Mouse (Mus musculus) monocyte, adult 2 months (primary cell): ENCODE data around the gene Cep126.

Experiments
- DNase-seq, 2 experiments: peaks; one replicate each; pipeline ENCODE4 v3.0.0; 2022; ENCODE audit warnings: low spot score in 2 of 2, low read depth in 1 of 2

Gene Cep126

DNA sequence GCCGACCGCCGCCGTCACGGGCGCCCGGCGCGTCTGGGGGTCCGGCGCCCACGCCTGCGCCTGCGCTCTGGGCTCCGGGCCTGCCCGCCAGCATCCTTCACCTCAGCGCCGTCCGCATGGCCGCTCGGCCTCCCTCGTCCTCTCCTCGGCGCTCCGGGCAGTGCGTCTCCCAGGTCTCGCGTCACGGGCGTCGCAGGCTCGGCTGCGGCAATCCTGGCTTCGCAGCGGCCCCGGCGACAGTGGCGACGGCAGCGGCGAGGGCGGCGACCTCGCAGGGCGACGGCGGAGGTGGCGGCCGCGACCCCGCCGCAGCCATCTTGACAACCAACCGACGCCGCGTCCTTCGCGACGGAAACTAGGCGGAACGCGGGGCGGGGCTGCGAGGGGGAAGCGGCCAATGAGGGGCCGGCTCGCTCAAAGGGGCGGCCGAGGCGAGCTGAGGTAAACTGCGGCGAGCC is at the start of gene Cep126:
Cep126 (minus strand) TSS at position 178 of the 458 bp plus-strand sequence.
- DNase-seq, result no peak

DNA sequence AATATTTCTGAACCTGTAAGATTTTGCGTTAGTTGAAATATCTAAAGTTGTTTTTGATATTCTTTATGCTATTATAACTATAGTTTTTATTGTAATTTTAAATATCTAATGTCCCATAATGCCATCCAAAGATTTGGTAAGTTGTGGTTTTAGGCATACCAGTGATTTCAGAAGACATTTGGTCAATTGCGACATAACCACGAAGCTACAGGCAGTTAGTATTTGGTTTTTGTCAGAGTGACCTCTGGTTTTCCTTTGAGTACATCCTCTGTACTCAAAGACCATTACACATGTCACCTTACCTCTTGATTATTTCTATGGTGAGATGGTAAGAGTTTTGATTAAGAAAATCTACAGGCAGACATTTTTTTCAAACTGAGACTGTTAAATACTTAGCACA is 45.5 kb upstream of the Cep126 start:
- no peak for DNase-seq

DNA sequence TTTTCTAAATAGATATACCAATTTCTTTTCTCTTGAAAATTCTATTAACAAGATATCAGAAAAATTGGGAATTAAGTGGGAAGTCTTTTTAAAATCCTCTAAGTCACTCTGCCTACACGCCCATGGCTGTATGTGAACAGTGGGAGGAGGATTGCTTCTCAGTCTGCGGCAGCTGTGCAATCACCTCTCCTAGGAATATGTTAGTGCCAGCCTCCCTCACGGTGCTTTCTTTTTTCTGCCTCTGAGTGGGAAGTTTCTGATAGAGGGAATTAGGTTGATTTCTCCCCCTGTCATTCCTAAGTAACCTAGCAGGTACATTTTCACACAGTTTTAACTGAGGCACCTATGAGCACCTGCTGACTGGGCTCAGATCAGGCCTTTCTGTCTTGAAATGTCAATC is 43.0 kb upstream of the Cep126 start:
- DNase-seq, result no peak

DNA sequence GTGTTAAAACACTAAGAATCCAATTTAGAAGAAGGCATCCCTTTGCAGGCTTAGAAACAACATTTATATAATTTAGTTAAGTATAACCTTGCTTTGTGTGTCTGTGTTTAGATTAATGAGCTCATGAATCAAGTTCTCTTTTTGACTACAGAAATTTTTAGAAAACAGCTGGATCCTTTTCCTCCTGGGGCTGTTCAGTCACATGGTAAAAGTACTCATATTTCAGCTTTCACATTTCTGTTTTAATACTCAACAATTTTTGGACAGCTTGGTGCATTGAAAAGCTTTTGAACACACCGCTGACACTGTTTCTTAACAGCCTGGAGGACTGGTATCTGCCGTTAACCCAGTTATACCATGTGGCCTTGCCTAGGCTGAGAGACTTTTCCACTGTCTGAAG is 22.9 kb upstream of the Cep126 start:
- DNase-seq, result no peak

DNA sequence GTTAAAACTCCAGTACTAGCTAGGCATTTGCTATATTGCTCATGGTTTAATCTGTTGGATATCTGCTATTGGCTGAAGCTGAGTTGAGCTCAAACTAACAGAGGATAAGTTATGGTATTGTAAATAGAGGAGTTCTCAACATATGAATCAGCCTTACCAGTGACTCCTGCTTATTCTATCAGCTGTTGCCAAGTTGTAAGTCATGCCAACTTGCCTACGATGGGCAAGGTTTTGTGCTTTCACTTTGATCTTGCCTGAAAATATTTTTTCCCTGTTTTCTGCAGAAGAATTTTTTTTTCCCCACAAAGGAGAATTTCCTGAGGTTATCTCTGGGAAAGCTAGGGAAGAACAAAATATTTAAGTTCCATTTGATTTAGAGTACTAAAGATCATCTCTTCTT is 5.4 kb upstream of the Cep126 start:
- DNase-seq, result no peak

DNA sequence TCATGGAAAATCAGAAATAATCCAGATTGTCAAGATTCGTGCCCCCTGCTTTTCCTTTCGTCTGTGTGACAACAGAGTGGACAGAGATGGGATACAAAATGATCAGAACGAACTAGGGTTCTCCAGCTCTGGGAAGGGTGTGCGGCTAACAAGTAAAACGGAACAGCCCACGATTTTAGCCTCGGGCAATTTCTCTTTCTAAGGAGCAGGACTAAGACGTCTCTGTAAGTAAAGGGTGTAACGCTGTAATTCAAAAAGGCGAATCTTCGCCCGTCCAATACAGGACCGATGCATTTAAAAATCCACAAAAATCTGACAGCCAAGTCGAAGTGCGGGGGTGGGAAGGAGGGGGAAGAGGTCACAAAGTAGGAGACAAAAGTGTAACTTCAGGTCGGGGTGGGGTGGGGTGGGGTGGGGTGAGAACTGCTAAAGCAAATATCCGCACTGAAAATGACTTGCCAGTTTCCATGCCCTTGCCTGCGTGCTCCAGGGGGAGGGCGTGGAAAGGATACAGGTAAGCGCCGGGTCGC is 443 bp downstream of the Cep126 start:
- DNase-seq, result no peak

DNA sequence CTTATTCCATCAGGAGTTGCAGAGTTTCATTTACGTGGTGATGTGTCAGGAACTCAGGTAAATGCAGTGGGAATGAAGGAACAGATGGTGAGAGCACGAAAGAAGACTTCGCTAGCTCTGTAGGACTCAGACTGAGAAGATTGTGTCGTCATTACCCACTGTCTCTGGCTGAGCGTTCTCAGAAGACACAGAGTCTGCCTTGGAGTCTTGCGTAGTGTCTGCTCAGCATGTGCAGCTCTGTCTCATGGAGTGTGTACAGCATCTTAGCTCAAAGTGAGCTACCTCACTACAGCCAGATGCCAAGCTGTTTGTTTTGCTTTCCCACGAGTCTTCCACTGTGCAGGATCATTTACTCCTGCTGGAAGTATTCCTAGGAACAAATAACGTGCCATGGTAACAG is 10.6 kb downstream of the Cep126 start:
- no peak for DNase-seq

DNA sequence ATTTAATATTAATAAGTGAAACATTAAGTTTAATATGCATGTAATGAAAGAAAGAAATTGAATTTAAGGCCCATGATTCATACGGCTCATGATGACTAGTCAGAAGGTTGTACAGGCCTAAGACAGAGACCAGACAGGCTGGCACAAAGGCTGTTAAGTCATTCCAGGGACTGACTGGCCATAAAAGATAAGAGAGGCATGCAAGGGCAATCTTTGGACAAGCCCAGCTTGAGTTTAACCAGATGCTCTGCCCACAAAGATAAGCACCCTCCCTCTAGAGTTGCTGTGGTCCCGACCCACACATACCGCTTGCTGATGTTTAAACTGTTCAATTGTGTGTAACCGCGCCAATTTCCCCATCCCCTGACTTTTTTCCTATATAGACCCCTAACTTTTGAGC is 19.6 kb downstream of the Cep126 start:
- DNase-seq, result no peak

DNA sequence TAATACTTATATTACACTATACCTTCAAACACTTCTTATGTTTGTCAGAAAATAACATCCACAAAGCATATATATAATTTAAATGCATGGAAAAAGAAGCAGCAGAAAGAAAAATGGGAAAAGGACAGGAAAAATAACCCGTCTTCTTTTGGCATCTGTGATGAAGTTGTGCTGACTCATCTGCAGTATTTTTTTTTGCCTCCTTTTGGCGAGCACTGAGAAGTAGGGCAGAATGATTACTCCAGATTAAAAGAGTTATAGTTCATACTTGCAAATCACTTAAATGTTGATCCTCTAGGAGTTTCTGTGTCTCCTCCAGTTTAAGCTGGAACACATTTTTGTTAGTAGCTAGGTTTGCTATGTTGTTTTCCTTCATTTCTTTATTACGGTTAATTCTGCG is 31.0 kb downstream of the Cep126 start:
- no peak for DNase-seq

DNA sequence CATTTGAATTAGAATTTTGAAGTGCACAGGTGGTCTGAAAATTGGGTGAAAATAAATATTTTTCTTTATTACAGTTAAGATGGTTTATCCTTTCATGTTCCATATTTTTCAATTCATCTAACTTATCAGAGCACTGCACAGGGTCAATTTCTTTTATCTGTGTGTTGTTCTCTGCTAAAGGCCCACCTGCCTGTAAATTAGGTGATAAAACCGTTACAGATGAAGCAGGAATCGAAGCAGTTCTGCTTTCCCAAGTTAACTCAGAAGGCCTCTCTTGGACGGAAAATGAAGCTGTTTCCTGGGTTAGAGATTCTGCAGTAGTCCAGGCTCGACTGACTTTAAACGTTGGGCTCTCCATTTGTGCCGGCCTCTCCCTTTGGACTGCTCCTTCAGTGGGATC is 33.1 kb downstream of the Cep126 start:
- no peak for DNase-seq

DNA sequence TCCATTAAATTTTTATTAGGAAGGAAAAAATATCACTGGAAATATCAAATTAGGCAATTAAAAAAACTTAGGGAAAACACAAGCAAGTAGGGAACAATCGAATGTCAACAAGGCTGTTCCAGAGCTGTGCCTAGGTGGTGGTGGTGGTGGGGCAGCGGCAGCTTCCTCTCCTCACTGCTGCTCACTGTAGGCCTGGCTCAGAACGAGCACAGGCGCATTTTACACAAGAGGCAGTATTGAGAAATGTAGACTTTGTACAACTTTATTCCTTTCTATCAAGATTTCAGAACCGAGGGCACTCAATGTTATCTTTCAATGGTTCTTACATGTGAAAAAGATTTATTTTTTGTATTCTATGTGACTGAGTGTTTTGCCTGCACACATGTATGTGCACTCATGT is 55.2 kb downstream of the Cep126 start:
- no peak for DNase-seq

DNA sequence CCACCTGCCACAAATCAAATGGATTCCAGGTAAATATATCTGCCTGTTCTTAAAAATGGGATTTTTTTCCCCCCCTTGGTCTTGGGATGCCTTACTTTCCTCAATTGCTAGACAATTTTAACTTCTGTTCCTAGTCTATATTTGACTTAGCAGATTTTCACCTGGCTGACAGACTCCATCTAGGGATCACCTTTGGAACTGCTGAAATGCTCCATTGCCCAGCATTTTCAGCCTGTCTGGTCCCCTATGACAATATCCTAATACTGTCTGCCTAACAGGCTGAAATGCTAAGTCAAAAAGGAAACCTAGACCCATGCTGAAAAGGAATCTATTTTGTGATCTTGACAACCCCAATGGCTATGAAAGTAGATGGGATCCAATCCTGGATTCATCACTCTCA is 59.7 kb downstream of the Cep126 start:
- DNase-seq, result no peak

DNA sequence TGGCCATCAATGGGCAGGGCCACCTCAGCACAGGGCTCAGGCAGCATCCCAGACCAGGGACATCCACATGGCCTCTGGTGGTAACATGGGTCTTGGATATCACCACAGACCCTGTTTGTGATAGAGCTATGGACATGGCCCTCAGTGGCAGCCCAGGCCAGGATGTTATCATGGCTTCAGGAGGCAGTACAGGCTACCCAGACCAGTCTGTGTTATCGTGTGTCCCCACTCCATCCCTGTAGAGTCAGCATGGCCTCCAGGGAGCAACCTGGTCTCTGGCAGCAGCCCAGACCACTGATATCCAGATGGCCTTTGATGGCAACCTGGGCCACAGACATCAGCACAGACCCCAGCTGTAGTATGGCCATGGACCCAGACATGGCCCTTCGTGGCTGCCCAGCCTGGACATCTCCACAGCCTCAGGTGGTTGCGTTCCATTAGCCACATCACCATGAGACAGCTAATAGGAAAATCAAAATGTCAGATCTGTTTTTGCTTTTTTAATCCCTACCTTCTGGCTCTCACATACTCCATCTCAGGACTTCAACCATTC is 60.8 kb downstream of the Cep126 start:
- DNase-seq, result no peak

DNA sequence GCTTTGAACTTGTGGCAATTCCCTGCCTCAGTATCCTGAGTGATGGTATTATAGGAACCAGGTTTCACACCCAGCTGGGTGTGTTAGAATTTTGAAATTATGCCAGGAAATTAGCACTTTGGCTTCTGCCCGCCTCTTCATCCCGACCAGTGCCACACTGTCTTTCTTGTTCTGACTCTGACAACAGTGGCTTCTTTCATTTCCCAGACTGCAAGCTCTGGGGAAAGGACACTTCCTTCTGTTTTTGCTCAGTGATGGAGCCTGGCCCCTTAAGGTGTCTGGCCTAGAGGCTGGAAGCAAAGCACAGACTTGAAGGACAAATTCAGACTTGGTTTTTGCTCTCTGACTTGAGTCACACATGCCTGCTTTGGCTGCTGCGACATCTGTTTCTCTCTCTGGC is 74.5 kb downstream of the Cep126 start:
- no peak for DNase-seq

DNA sequence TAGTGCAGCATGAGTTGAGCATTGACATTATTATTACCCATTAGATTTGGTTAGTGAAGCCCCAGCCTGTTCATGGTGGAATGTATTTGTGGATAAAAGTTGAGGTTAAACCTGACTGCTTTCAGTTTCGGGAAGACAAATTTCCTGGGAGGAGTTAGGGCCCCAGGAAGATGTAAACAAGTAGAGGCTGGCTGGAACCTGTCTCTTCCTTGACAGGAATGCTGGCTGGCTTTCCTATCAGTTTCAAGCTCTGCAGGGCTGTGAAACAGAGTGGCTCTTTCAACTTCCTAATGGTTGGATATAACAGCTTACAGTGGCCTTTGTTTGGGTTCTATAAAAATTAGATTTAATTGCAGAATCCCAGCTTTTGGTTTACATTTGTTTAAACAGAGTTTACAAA is 79.3 kb downstream of the Cep126 start:
- DNase-seq, result no peak

DNA sequence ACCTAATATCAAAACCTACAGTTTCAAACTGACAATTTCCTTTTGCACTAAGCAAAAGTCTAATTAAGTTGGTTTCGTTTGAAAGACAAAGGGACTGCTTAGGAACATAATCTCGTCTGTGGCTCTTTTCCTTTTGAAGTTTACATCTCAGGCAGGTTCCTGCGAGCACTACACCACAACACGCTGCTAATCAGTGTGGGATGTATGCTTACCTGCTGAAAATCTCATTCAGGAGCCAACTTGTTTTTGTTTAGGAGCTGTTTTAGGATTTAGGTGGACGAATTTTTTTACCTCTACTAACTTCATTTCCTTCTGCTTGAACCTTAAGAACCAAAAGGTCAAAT is 91.1 kb downstream of the Cep126 start:
- DNase-seq, result no peak

DNA sequence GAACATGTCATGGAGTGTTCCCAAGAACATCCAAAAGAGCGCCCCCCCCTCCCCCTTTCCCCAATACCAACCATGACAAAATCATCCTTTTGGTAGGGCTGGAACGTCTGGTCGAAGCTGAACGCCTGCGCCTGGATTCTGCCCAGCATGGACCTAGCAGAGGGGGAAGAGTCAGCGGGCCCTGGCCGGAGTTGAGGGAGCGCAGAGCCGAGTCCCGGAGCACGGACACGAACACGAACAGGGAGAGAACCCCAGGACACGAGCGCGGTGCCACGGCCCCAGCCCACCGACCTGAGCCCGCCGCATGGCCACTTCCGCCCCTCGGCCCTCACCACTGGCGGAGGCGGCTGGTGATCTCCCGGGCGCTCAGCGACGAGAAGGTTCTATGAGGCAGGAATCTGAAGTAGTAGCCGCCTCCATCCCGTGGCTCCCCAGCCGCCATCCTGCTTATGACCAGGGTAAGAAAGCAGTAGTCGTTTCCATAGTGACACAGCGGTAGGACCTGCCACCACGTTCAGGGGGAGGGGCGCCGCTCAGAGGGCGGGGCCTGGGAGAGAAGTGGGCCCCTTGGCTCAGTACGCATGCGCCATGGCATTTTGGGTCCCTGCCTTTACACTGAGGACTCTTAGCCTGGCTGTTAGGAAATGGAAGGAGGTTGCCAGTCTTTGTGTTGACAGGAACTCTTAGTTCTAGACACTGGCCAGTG is 91.6 kb downstream of the Cep126 start, which contains the start of gene Cfap300:
Cfap300 (minus strand) TSS at position 486 of the 706 bp plus-strand sequence.
- peak in 1 of 2 experiments; percentile 24 for DNase-seq

DNA sequence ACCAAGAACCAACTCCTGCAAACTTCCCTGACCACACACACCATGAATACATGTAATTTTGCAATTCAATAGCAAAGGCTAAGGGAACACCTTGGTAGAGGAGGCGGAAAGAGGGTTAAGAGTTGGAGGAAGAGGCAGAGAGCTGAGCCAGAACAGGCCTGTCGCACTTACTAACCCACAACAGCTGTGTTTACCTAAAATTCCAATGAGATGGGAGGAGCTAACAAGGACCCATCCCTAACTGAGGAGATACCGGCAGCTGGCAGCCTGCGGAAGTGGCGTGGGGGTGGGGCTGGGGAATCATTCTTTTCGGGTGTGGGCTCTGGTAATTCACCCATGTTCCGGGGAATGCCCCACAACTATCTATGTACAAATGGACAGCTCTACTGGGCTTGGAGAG is 98.5 kb downstream of the Cep126 start:
- no peak for DNase-seq

DNA sequence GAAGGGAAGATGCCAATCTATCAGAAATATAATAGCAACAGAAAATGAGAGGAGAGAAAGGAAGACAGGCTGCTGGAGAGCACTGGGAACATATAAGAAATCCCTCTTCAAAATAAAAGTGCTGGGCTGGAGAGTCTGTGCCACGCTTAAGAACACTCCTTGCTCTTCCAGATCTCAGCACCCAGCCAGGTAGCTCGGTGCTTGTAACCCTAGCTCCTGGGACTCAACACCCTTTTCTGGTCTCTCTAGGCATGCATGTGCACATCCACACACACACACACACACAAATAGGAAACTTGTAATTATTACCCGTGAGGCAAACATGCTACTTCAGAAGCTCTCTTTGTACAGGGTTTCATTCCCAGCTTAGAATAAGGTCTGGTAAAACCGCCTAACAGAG is 99.0 kb downstream of the Cep126 start:
- no peak for DNase-seq

DNA sequence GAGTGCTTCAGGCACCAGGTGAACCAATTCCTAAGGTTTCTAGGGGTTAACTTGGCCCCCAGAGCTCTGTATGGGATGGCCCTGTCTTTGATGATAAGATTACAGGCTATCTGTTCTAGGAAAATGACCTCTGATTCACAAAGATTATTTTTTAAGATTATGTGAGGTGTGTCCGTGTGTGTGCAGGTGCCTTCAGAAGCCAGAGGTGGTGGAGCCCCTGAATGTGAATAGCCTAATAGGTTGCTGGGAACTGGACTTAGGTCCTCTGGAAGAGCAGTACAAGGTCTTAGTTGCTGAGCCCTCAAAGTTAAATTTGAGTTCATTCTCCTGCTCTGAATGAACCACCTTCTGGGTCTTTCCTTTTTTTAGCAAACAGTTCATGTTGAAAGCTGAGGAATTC is 100.0 kb downstream of the Cep126 start:
- no peak for DNase-seq

DNA sequence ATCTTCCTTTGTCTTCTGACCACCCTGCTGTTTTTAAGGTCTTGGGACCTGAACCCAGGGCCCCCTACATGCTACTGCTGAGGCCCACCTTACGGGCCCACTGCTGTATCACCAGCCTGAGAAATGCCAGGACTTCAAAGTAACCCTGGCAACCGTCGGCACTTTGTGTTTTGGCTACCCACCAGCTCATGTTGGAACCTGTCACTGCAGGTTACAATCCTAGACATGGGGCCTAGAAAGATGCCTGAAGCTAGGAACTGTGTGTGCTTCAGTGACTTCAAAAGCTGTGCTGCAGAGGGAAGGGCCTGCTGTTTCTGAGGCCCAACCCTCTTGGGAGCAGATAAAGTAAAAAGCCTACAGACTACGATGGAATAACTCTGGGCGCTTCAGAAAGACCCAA is 101.2 kb downstream of the Cep126 start:
- DNase-seq, result no peak
